Mouse (Mus musculus) liver, adult 10 weeks (tissue): ENCODE results near the gene Eif3f. TPM values are rescaled to one million over a fixed set of nuclear protein-coding genes. Genes with fewer than 3 reads are reported as not detected.

Experiments used
- polyA plus RNA-seq: library from polyadenylated mRNA; stranded (reverse); fragments of 350-450 nt; fragmentation: Illumina TruSeq; extraction: RNeasy Lipid Tissue Mini Kit (QIAGEN cat#74804); gene quantifications from one replicate; pipeline ENCODE4 v1.2.3, GENCODE M21; 2014; ENCODE audit warnings: low read depth, low replicate concordance

The Eif3f gene
- 21.0 TPM for polyA plus RNA-seq

DNA sequence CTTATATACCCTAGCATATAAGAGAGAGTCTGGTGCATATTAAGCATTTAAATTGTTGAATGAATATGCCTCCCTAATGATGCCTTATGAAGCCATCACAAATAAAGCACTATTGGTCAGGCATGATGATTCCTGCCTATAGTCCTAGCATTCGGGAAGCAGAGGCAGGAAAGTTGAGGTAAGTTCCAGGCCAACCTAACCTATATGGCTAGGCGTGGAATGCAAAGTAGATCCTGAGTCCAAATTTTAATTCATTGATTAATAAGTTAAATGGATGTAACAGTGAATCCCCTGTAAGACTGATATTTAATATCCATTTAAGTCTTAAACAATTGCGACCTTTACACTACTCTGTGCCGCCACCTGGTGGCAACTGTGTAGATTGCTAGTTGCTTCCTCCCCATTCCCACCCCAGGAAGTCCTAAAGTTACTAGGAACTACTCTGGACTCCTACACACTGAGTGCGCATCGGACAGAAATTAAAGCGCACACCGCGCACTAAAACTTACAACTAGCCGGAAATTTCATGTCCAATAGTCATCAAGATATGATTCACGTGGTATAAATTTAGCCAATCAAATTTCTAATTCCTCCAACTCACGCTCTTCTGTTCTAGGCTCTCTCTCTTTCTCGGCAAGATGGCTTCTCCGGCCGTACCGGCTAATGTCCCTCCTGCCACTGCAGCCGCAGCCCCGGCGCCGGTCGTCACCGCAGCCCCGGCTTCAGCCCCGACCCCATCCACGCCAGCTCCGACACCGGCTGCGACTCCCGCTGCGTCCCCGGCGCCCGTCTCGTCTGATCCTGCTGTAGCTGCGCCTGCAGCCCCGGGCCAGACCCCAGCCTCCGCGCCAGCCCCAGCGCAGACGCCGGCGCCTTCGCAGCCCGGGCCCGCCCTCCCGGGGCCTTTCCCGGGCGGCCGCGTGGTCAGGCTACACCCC is at the start of gene Eif3f:
Gene Eif3f (plus strand): TSS at position 624 of the 938 bp plus-strand sequence.

DNA sequence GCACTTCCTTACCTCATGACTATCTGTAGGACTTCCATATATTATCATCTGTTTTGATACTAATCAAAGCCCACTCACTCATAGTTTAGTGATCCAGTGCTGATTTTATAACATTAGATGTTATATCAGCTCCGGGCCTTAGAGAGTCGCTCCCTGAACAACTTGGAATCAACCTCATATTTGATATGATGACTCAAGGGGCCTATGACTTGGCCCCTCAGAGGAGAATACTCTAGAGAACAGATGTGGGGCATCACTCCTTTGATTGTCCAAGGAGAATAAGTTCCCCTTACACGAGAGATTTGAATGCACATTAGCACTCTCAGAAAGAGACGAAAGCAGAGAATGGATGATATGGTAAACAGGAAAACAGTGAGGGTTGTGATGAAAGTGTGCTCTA is 49.3 kb upstream of the Eif3f start, which contains the start of gene Olfr518:
Gene Olfr518 (minus strand): TSS at position 101 of the 400 bp plus-strand sequence.

DNA sequence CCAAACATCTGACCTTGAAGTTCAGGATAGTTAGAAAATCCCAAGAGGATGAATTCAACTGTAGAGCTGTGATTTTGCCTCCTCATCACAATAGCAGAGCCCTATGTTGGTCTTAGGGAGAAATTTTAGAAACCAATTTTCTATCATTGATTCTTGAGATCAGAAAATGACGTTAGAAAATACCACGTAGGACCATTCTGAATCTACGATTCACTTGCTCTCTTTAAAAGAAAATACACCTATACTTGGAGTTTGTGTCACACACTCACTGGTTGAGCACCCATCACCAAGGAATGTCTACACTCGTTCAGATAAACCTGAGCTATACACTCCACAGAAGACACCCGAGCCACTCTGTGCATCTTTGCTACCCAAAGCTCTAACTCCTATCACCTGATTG is 39.9 kb upstream of the Eif3f start, which contains the start of gene Olfr519:
Gene Olfr519 (minus strand): TSS at position 101 of the 400 bp plus-strand sequence.

DNA sequence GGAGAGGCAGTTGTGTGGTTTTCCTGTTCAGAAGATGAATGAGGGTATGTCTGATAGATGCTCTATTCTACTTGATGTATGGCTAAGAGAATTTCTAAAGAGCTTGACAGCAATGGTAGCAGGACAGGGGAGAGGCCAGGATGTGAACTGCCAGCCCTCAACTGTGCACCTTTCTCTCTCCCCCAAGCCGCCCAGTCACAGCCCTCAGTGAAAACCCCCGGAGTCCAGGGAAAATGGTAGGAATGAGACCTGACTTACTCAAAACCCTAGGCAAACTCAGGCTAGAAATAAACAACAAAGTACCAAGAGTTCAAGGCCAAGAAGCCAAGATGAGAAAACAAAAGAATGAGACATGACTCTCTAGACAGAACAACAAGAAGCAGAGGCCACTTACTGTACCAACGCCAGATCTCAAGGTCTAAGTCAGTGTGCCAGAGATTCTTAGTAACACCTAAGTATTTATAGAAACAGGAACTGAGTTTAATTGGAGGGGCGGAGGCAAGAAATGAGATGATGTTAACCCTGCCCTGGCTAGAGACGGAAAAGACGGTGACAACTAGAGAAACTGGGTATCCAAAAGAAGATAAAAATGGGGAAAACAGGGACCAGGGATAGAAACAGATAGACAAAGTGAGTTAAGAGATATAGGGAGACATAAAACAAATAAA is 4.4 kb upstream of the Eif3f start, which contains the start of gene Nlrp10:
Gene Nlrp10 (minus strand): TSS at position 453 of the 668 bp plus-strand sequence.

DNA sequence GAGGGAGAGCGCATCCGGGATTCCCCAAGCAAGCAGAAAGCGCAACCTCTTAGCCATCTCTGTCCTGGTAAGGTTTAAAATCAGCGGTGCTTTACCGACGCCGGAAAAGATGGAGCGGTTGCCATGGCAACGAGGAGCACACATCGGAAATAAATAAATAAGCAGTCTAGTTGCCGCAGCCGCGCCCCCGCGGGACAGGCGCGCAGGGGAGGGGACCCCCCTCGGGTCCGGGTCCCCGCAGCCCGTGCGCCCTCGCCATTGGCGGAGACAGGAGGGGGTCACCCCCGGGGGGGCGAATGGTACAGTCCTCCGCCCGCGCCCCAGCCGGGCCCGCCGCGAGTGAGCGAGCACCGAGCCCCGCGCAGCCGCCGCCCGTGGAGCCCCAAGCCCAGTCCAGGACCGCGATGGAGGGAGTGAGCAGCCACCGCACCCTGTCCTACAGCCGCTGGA is 16.1 kb downstream of the Eif3f start, which contains the start of gene Tub:
Gene Tub (plus strand): TSS at position 27 of the 450 bp plus-strand sequence.

Other genes with a start within 250 kb of the Eif3f start
- gene Olfr512, start 221.1 kb upstream of the Eif3f start, polyA plus RNA-seq = not detected
- gene Olfr513, start 183.4 kb upstream of the Eif3f start, polyA plus RNA-seq = not detected
- not detected for gene Olfr514, start 108.4 kb upstream of the Eif3f start, polyA plus RNA-seq
- gene Olfr516, start 83.9 kb upstream of the Eif3f start, polyA plus RNA-seq = not detected
- gene Olfr517, start 62.0 kb upstream of the Eif3f start, polyA plus RNA-seq = not detected
- gene Olfr518, start 49.4 kb upstream of the Eif3f start, polyA plus RNA-seq = not detected
- not detected for gene Olfr519, start 40.0 kb upstream of the Eif3f start, polyA plus RNA-seq
- gene Nlrp10, start 4.2 kb upstream of the Eif3f start, polyA plus RNA-seq = 0.11 TPM
- gene Tub, start 15.9 kb downstream of the Eif3f start, polyA plus RNA-seq = not detected
- 0.37 TPM for gene Ric3, start 148.9 kb downstream of the Eif3f start, polyA plus RNA-seq
- gene Lmo1, start 240.8 kb downstream of the Eif3f start, polyA plus RNA-seq = not detected